Mouse (Mus musculus): ENCODE measurements around the gene Clec2i.
"Not testable (repeated sequence)": the region's sequence is repeated elsewhere in the genome, so short reads cannot be mapped to it uniquely, and the experiment has no call there.

The Clec2i gene

GRCm38 (mm10) chr6:128887091-128887790 is at the start of gene Clec2i:
Clec2i (plus strand) TSS chr6:128887588.
- DNase-seq = peak in 1 of 2 experiments; percentile 12

GRCm38 (mm10) chr6:128838342-128839265 is 48.8 kb upstream of the Clec2i start:
- peak; percentile 88 to 89 for DNase-seq

- DNase-seq = peak; percentile 91 to 92
These were observed 48.1 kb upstream of the Clec2i start for GRCm38 (mm10) chr6:128839266-128839771.

- no peak for DNase-seq
These were observed 47.5 kb upstream of the Clec2i start for GRCm38 (mm10) chr6:128839921-128840320.

- not testable (repeated sequence) for DNase-seq
These were observed 46.7 kb upstream of the Clec2i start for GRCm38 (mm10) chr6:128840669-128841068.

- no peak for DNase-seq
These were observed 45.9 kb upstream of the Clec2i start for GRCm38 (mm10) chr6:128841327-128842089.

GRCm38 (mm10) chr6:128842356-128842944 is 44.9 kb upstream of the Clec2i start:
- no peak for DNase-seq

GRCm38 (mm10) chr6:128842945-128843478 is 44.4 kb upstream of the Clec2i start:
- DNase-seq = peak; percentile 88 to 93

- peak; percentile 85 to 88 for DNase-seq
These were observed 43.9 kb upstream of the Clec2i start for GRCm38 (mm10) chr6:128843479-128843992.

- no peak for DNase-seq
These were observed 43.3 kb upstream of the Clec2i start for GRCm38 (mm10) chr6:128844131-128844530.

- no peak for DNase-seq
These were observed 42.8 kb upstream of the Clec2i start for GRCm38 (mm10) chr6:128844586-128845080.

GRCm38 (mm10) chr6:128845319-128845979 is 41.9 kb upstream of the Clec2i start:
- peak; percentile 90 to 93 for DNase-seq

GRCm38 (mm10) chr6:128845998-128846542 is 41.3 kb upstream of the Clec2i start:
- no peak for DNase-seq

GRCm38 (mm10) chr6:128847401-128847800 is 40.0 kb upstream of the Clec2i start:
- DNase-seq = no peak

GRCm38 (mm10) chr6:128849902-128850301 is 37.5 kb upstream of the Clec2i start:
- DNase-seq = peak; percentile 57 to 78

- peak; percentile 48 to 68 for DNase-seq
These were observed 36.7 kb upstream of the Clec2i start for GRCm38 (mm10) chr6:128850671-128851070.

- no peak for DNase-seq
These were observed 36.2 kb upstream of the Clec2i start for GRCm38 (mm10) chr6:128851151-128851550.

GRCm38 (mm10) chr6:128852766-128853165 is 34.6 kb upstream of the Clec2i start:
- DNase-seq = no peak

GRCm38 (mm10) chr6:128854024-128854820 is 33.2 kb upstream of the Clec2i start:
- peak; percentile 64 to 88 for DNase-seq

- no peak for DNase-seq
These were observed 32.5 kb upstream of the Clec2i start for GRCm38 (mm10) chr6:128854895-128855294.
